Mouse (Mus musculus): ENCODE data around the gene Cdk1. TPM values are rescaled to one million over a fixed set of nuclear protein-coding genes. Genes with fewer than 3 reads are reported as not detected.

Gene Cdk1
- polyA plus RNA-seq, 1 experiment = 415 TPM

GRCm38 (mm10) chr10:69351842-69352211, 911 bp downstream of the Cdk1 start:
- no peaks in the 10 kb centered on the region for H3K27me3 ChIP-seq (ENCODE audit: control insufficient read depth, insufficient read depth, low read length, poor library complexity, severe bottlenecking)
- peak overlapping the region; percentile 90 for H3K4me3 ChIP-seq (ENCODE audit: low read depth, low read length)
- no peaks in the 10 kb centered on the region for H3K9me3 ChIP-seq (replicated peaks; ENCODE audit: control insufficient read depth, insufficient read depth, low read length, poor library complexity, severe bottlenecking)
- H3K27ac ChIP-seq (ENCODE audit: insufficient read depth, low read length) = no peak overlapping the region
- TF ChIP-seq POLR2A (IDR thresholded peaks at IDR 0.05; ENCODE audit: insufficient read depth, low read length) = no peak
- TF ChIP-seq EP300 (IDR thresholded peaks at IDR 0.05; ENCODE audit: insufficient read depth, low read depth, low read length) = no peak
- no peak for TF ChIP-seq CTCF (IDR thresholded peaks at IDR 0.05; ENCODE audit: low read depth, low read length)
- peaks cover 42% of the 10 kb centered on the region for H3K36me3 ChIP-seq (ENCODE audit: control insufficient read depth, insufficient read depth, low read length, poor library complexity, severe bottlenecking)
- peak overlapping the region; percentile 94 for H3K9ac ChIP-seq (ENCODE audit: low read depth, poor library complexity, severe bottlenecking)
- peaks cover 8% of the 10 kb centered on the region for H3K4me1 ChIP-seq (ENCODE audit: control insufficient read depth, insufficient read depth, low read length)

- Histone ChIP-seq H3K36me3 (ENCODE audit: control insufficient read depth, insufficient read depth, low read length, poor library complexity, severe bottlenecking) (peaks cover 47% of the 10 kb centered on the region), H3K27me3 (ENCODE audit: control insufficient read depth, insufficient read depth, low read length, poor library complexity, severe bottlenecking) (no peaks in the 10 kb centered on the region), H3K4me3 (ENCODE audit: low read depth, low read length) (peak overlapping the region; percentile 90), H3K4me1 (ENCODE audit: control insufficient read depth, insufficient read depth, low read length) (peaks cover 8% of the 10 kb centered on the region), H3K9me3 (replicated peaks; ENCODE audit: control insufficient read depth, insufficient read depth, low read length, poor library complexity, severe bottlenecking) (no peaks in the 10 kb centered on the region), H3K27ac (ENCODE audit: insufficient read depth, low read length) (no peak overlapping the region), H3K9ac (ENCODE audit: low read depth, poor library complexity, severe bottlenecking) (peak overlapping the region; percentile 94)
- no peak for TF ChIP-seq POLR2A (IDR thresholded peaks at IDR 0.05; ENCODE audit: insufficient read depth, low read length)
- no peak for TF ChIP-seq EP300 (IDR thresholded peaks at IDR 0.05; ENCODE audit: insufficient read depth, low read depth, low read length)
- no peak for TF ChIP-seq CTCF (IDR thresholded peaks at IDR 0.05; ENCODE audit: low read depth, low read length)
These were observed 1.5 kb downstream of the Cdk1 start for GRCm38 (mm10) chr10:69351071-69351841.

GRCm38 (mm10) chr10:69348206-69348605, 4.5 kb downstream of the Cdk1 start:
- peaks cover 8% of the 10 kb centered on the region for H3K4me1 ChIP-seq (ENCODE audit: control insufficient read depth, insufficient read depth, low read length)
- H3K27me3 ChIP-seq (ENCODE audit: control insufficient read depth, insufficient read depth, low read length, poor library complexity, severe bottlenecking) = no peaks in the 10 kb centered on the region
- peaks cover 75% of the 10 kb centered on the region for H3K36me3 ChIP-seq (ENCODE audit: control insufficient read depth, insufficient read depth, low read length, poor library complexity, severe bottlenecking)
- no peak for TF ChIP-seq EP300 (IDR thresholded peaks at IDR 0.05; ENCODE audit: insufficient read depth, low read depth, low read length)
- H3K9me3 ChIP-seq (replicated peaks; ENCODE audit: control insufficient read depth, insufficient read depth, low read length, poor library complexity, severe bottlenecking) = no peaks in the 10 kb centered on the region
- H3K4me3 ChIP-seq (ENCODE audit: low read depth, low read length) = no peak overlapping the region
- H3K9ac ChIP-seq (ENCODE audit: low read depth, poor library complexity, severe bottlenecking) = no peak overlapping the region
- H3K27ac ChIP-seq (ENCODE audit: insufficient read depth, low read length) = no peak overlapping the region

- Histone ChIP-seq H3K4me3 (ENCODE audit: low read depth, low read length) (no peak overlapping the region), H3K4me1 (ENCODE audit: control insufficient read depth, insufficient read depth, low read length) (peaks cover 2% of the 10 kb centered on the region), H3K9me3 (replicated peaks; ENCODE audit: control insufficient read depth, insufficient read depth, low read length, poor library complexity, severe bottlenecking) (no peaks in the 10 kb centered on the region), H3K9ac (ENCODE audit: low read depth, poor library complexity, severe bottlenecking) (no peak overlapping the region), H3K27ac (ENCODE audit: insufficient read depth, low read length) (no peak overlapping the region), H3K36me3 (ENCODE audit: control insufficient read depth, insufficient read depth, low read length, poor library complexity, severe bottlenecking) (peaks cover 94% of the 10 kb centered on the region), H3K27me3 (ENCODE audit: control insufficient read depth, insufficient read depth, low read length, poor library complexity, severe bottlenecking) (no peaks in the 10 kb centered on the region)
- TF ChIP-seq CTCF (IDR thresholded peaks at IDR 0.05; ENCODE audit: low read depth, low read length) (no peak), EP300 (IDR thresholded peaks at IDR 0.05; ENCODE audit: insufficient read depth, low read depth, low read length) (no peak), POLR2A (IDR thresholded peaks at IDR 0.05; ENCODE audit: insufficient read depth, low read length) (no peak)
These were observed 10.4 kb downstream of the Cdk1 start for GRCm38 (mm10) chr10:69342328-69342727.

GRCm38 (mm10) chr10:69341570-69342227, 11.0 kb downstream of the Cdk1 start:
- Histone ChIP-seq H3K27ac (ENCODE audit: insufficient read depth, low read length) (no peak overlapping the region), H3K9ac (ENCODE audit: low read depth, poor library complexity, severe bottlenecking) (no peak overlapping the region), H3K27me3 (ENCODE audit: control insufficient read depth, insufficient read depth, low read length, poor library complexity, severe bottlenecking) (no peaks in the 10 kb centered on the region), H3K36me3 (ENCODE audit: control insufficient read depth, insufficient read depth, low read length, poor library complexity, severe bottlenecking) (peaks cover 93% of the 10 kb centered on the region), H3K9me3 (replicated peaks; ENCODE audit: control insufficient read depth, insufficient read depth, low read length, poor library complexity, severe bottlenecking) (no peaks in the 10 kb centered on the region), H3K4me1 (ENCODE audit: control insufficient read depth, insufficient read depth, low read length) (no peaks in the 10 kb centered on the region), H3K4me3 (ENCODE audit: low read depth, low read length) (no peak overlapping the region)
- TF ChIP-seq CTCF (IDR thresholded peaks at IDR 0.05; ENCODE audit: low read depth, low read length) (no peak), POLR2A (IDR thresholded peaks at IDR 0.05; ENCODE audit: insufficient read depth, low read length) (no peak), EP300 (IDR thresholded peaks at IDR 0.05; ENCODE audit: insufficient read depth, low read depth, low read length) (no peak)

- TF ChIP-seq CTCF (IDR thresholded peaks at IDR 0.05; ENCODE audit: low read depth, low read length) = no peak
- TF ChIP-seq EP300 (IDR thresholded peaks at IDR 0.05; ENCODE audit: insufficient read depth, low read depth, low read length) = no peak
- no peak for TF ChIP-seq POLR2A (IDR thresholded peaks at IDR 0.05; ENCODE audit: insufficient read depth, low read length)
- peaks cover 3% of the 10 kb centered on the region for H3K4me1 ChIP-seq (ENCODE audit: control insufficient read depth, insufficient read depth, low read length)
- no peak overlapping the region for H3K27ac ChIP-seq (ENCODE audit: insufficient read depth, low read length)
- H3K27me3 ChIP-seq (ENCODE audit: control insufficient read depth, insufficient read depth, low read length, poor library complexity, severe bottlenecking) = no peaks in the 10 kb centered on the region
- peaks cover 92% of the 10 kb centered on the region for H3K36me3 ChIP-seq (ENCODE audit: control insufficient read depth, insufficient read depth, low read length, poor library complexity, severe bottlenecking)
- no peaks in the 10 kb centered on the region for H3K9me3 ChIP-seq (replicated peaks; ENCODE audit: control insufficient read depth, insufficient read depth, low read length, poor library complexity, severe bottlenecking)
- no peak overlapping the region for H3K4me3 ChIP-seq (ENCODE audit: low read depth, low read length)
- no peak overlapping the region for H3K9ac ChIP-seq (ENCODE audit: low read depth, poor library complexity, severe bottlenecking)
These were observed 12.7 kb downstream of the Cdk1 start for GRCm38 (mm10) chr10:69340001-69340400.
